Mouse (Mus musculus) intestine, postnatal 0 days (tissue): ENCODE data around the gene Stx16. TPM values are rescaled to one million over a fixed set of nuclear protein-coding genes. Genes with fewer than 3 reads are reported as not detected.

Experiments used
- ATAC-seq: fragments of 200-750 bp; cut with Nextera tagmentation; 2 replicates; pipeline ENCODE4 v1.8.0; 2017; ENCODE audit warnings: mild to moderate bottlenecking, moderate TSS enrichment, moderate library complexity
- H3K27ac ChIP-seq: fragments of 300-500 bp; sonication (generic); 2 replicates; pipeline ENCODE4 v1.5.1; 2014; ENCODE audit warnings: mild to moderate bottlenecking, low read depth, low read length, moderate library complexity
- H3K27me3 ChIP-seq: fragments of 300-500 bp; sonication (generic); replicated peaks from 2 replicates; pipeline ENCODE4 v1.6.1; 2014; ENCODE audit warnings: low read length, mixed read lengths; ENCODE audit not compliant: control insufficient read depth, insufficient read depth
- H3K36me3 ChIP-seq: fragments of 300-500 bp; sonication (generic); 2 replicates; pipeline ENCODE4 v1.6.1; 2014; ENCODE audit warnings: mild to moderate bottlenecking, moderate library complexity; ENCODE audit not compliant: control insufficient read depth, insufficient read depth
- H3K4me1 ChIP-seq: fragments of 300-500 bp; sonication (generic); replicated peaks from 2 replicates; pipeline ENCODE4 v1.6.1; 2014; ENCODE audit warnings: antibody characterized with exemption, low read length, mixed read lengths; ENCODE audit not compliant: control insufficient read depth, insufficient read depth
- H3K4me2 ChIP-seq: fragments of 300-500 bp; sonication (generic); replicated peaks from 2 replicates; pipeline ENCODE4 v1.6.1; 2014; ENCODE audit warnings: low read depth, mild to moderate bottlenecking, moderate library complexity
- H3K4me3 ChIP-seq: fragments of 300-500 bp; sonication (generic); 2 replicates; pipeline ENCODE4 v1.5.1; 2014; ENCODE audit warnings: low read depth, low read length
- H3K9ac ChIP-seq: fragments of 300-500 bp; sonication (generic); 2 replicates; pipeline ENCODE4 v1.6.1; 2014; ENCODE audit warnings: mild to moderate bottlenecking, low read depth, low read length
- H3K9me3 ChIP-seq: fragments of 300-500 bp; sonication (generic); 2 replicates; pipeline ENCODE4 v1.6.1; 2016; ENCODE audit warnings: mixed run types; ENCODE audit not compliant: control insufficient read depth
- CTCF ChIP-seq: sonication (generic); IDR thresholded peaks from 2 replicates; pipeline ENCODE4 v1.5.1; 2016; ENCODE audit warnings: low read depth, mild to moderate bottlenecking, control low read depth, antibody characterized with exemption, moderate library complexity
- WGBS: fragments of 180-500 bp; shearing (Covaris S2); extraction: QIAGEN DNeasy Blood & Tissue Kit; methylation state at CpG from one replicate; pipeline ENCODE4 v1.1.7; 2014; 5-methylcytosine and 5-hydroxymethylcytosine counted together
- polyA plus RNA-seq: library from polyadenylated mRNA; unstranded; fragments of >200 nt; fragmentation: Nextera tagmentation; extraction: Ambion mirVana; gene quantifications from 2 replicates; pipeline ENCODE4 v1.2.1, GENCODE M21; 2015

Stx16 gene
- polyA plus RNA-seq, 1 experiment from 2014 or later: 4.2 TPM

GRCm38 (mm10) chr2:174051081-174051481 is 25.0 kb upstream of the Stx16 start:
- TF ChIP-seq CTCF: no peak
- H3K27ac ChIP-seq: no peak overlapping the region
- H3K27me3 ChIP-seq: no peaks in the 10 kb centered on the region
- no peaks in the 10 kb centered on the region for H3K9me3 ChIP-seq
- no peak overlapping the region for H3K4me2 ChIP-seq
- no peak overlapping the region for H3K4me3 ChIP-seq
- H3K36me3 ChIP-seq: no peaks in the 10 kb centered on the region
- no peaks in the 10 kb centered on the region for H3K4me1 ChIP-seq
- no peak overlapping the region for H3K9ac ChIP-seq
- no peak for ATAC-seq
- WGBS: 20% methylated on average over 10 of the region's 10 CpGs

GRCm38 (mm10) chr2:174054496-174054895 is 21.6 kb upstream of the Stx16 start:
- ATAC-seq: no peak
- Histone ChIP-seq H3K27ac (no peak overlapping the region), H3K9ac (no peak overlapping the region), H3K27me3 (no peaks in the 10 kb centered on the region), H3K36me3 (no peaks in the 10 kb centered on the region), H3K4me3 (no peak overlapping the region), H3K4me1 (no peaks in the 10 kb centered on the region), H3K9me3 (no peaks in the 10 kb centered on the region), H3K4me2 (no peak overlapping the region)
- no peak for TF ChIP-seq CTCF
- 97% methylated on average over 3 of the region's 3 CpGs for WGBS

GRCm38 (mm10) chr2:174057730-174058129 is 18.4 kb upstream of the Stx16 start:
- H3K4me2 ChIP-seq: no peak overlapping the region
- H3K9ac ChIP-seq: no peak overlapping the region
- H3K9me3 ChIP-seq: no peaks in the 10 kb centered on the region
- no peak for TF ChIP-seq CTCF
- 69% methylated on average over 3 of the region's 3 CpGs for WGBS
- ATAC-seq: no peak
- H3K4me3 ChIP-seq: no peak overlapping the region
- no peaks in the 10 kb centered on the region for H3K4me1 ChIP-seq
- no peaks in the 10 kb centered on the region for H3K36me3 ChIP-seq
- H3K27ac ChIP-seq: no peak overlapping the region
- H3K27me3 ChIP-seq: no peaks in the 10 kb centered on the region

- H3K4me1 ChIP-seq: no peaks in the 10 kb centered on the region
- H3K9ac ChIP-seq: no peak overlapping the region
- WGBS: 81% methylated on average over 8 of the region's 8 CpGs
- H3K9me3 ChIP-seq: no peaks in the 10 kb centered on the region
- no peak for TF ChIP-seq CTCF
- H3K36me3 ChIP-seq: no peaks in the 10 kb centered on the region
- no peak for ATAC-seq
- no peak overlapping the region for H3K4me3 ChIP-seq
- H3K27ac ChIP-seq: no peak overlapping the region
- no peak overlapping the region for H3K4me2 ChIP-seq
- H3K27me3 ChIP-seq: no peaks in the 10 kb centered on the region
Observed at GRCm38 (mm10) chr2:174058316-174058939, 17.7 kb upstream of the Stx16 start.

GRCm38 (mm10) chr2:174059591-174060385 is 16.3 kb upstream of the Stx16 start:
- Histone ChIP-seq H3K4me1 (no peaks in the 10 kb centered on the region), H3K4me3 (no peak overlapping the region), H3K27me3 (no peaks in the 10 kb centered on the region), H3K4me2 (no peak overlapping the region), H3K27ac (no peak overlapping the region), H3K36me3 (no peaks in the 10 kb centered on the region), H3K9ac (no peak overlapping the region), H3K9me3 (no peaks in the 10 kb centered on the region)
- TF ChIP-seq CTCF: no peak
- ATAC-seq: no peak
- WGBS: 92% methylated on average over 13 of the region's 13 CpGs

- ATAC-seq: no peak
- Histone ChIP-seq H3K27ac (no peak overlapping the region), H3K4me3 (no peak overlapping the region), H3K4me1 (no peaks in the 10 kb centered on the region), H3K9me3 (no peaks in the 10 kb centered on the region), H3K27me3 (no peaks in the 10 kb centered on the region), H3K4me2 (no peak overlapping the region), H3K9ac (no peak overlapping the region), H3K36me3 (no peaks in the 10 kb centered on the region)
- no peak for TF ChIP-seq CTCF
- WGBS: 13% methylated on average over 2 of the region's 2 CpGs
Observed at GRCm38 (mm10) chr2:174061219-174061618, 14.9 kb upstream of the Stx16 start.
